Mouse (Mus musculus): Measurements from ENCODE around the gene Ltbp1.

Ltbp1 gene

GRCm38 (mm10) chr17:75353323-75353722, 348.0 kb downstream of the Ltbp1 start:
- DNase-seq (ENCODE audit: low read depth, low spot score): no peak

GRCm38 (mm10) chr17:75355431-75355830, 350.1 kb downstream of the Ltbp1 start:
- no peak for DNase-seq (ENCODE audit: low read depth, low spot score)

GRCm38 (mm10) chr17:75360111-75360510, 354.7 kb downstream of the Ltbp1 start:
- DNase-seq (ENCODE audit: low read depth, low spot score): no peak

- DNase-seq (ENCODE audit: low read depth, low spot score): no peak
These were observed 361.0 kb downstream of the Ltbp1 start for GRCm38 (mm10) chr17:75366332-75366731.

- DNase-seq (ENCODE audit: low read depth, low spot score): no peak
These were observed 362.3 kb downstream of the Ltbp1 start for GRCm38 (mm10) chr17:75367486-75368155.

GRCm38 (mm10) chr17:75368580-75368979, 363.2 kb downstream of the Ltbp1 start:
- no peak for DNase-seq (ENCODE audit: low read depth, low spot score)

GRCm38 (mm10) chr17:75369351-75369750, 364.0 kb downstream of the Ltbp1 start:
- no peak for DNase-seq (ENCODE audit: low read depth, low spot score)

GRCm38 (mm10) chr17:75370120-75370519, 364.8 kb downstream of the Ltbp1 start:
- peak; percentile 9 for DNase-seq (ENCODE audit: low read depth, low spot score)

GRCm38 (mm10) chr17:75371650-75372049, 366.3 kb downstream of the Ltbp1 start:
- DNase-seq (ENCODE audit: low read depth, low spot score): no peak

- no peak for DNase-seq (ENCODE audit: low read depth, low spot score)
These were observed 367.0 kb downstream of the Ltbp1 start for GRCm38 (mm10) chr17:75372371-75372770.

- no peak for DNase-seq (ENCODE audit: low read depth, low spot score)
These were observed 369.1 kb downstream of the Ltbp1 start for GRCm38 (mm10) chr17:75374287-75375024.

- no peak for DNase-seq (ENCODE audit: low read depth, low spot score)
These were observed 373.0 kb downstream of the Ltbp1 start for GRCm38 (mm10) chr17:75378256-75378871.

GRCm38 (mm10) chr17:75380167-75380566, 374.8 kb downstream of the Ltbp1 start:
- DNase-seq (ENCODE audit: low read depth, low spot score): no peak

- DNase-seq (ENCODE audit: low read depth, low spot score): no peak
These were observed 383.0 kb downstream of the Ltbp1 start for GRCm38 (mm10) chr17:75388402-75388801.

- DNase-seq (ENCODE audit: low read depth, low spot score): no peak
These were observed 384.8 kb downstream of the Ltbp1 start for GRCm38 (mm10) chr17:75390142-75390541.

GRCm38 (mm10) chr17:75391429-75392192, 386.2 kb downstream of the Ltbp1 start:
- no peak for DNase-seq (ENCODE audit: low read depth, low spot score)

GRCm38 (mm10) chr17:75406405-75406804, 401.0 kb downstream of the Ltbp1 start:
- no peak for DNase-seq (ENCODE audit: low read depth, low spot score)

- DNase-seq (ENCODE audit: low read depth, low spot score): no peak
These were observed 411.5 kb downstream of the Ltbp1 start for GRCm38 (mm10) chr17:75416861-75417260.

GRCm38 (mm10) chr17:75434152-75434551, 428.8 kb downstream of the Ltbp1 start:
- DNase-seq (ENCODE audit: low read depth, low spot score): no peak

GRCm38 (mm10) chr17:75434871-75435270, 429.5 kb downstream of the Ltbp1 start:
- DNase-seq (ENCODE audit: low read depth, low spot score): no peak

GRCm38 (mm10) chr17:75435599-75435998, 430.2 kb downstream of the Ltbp1 start, which contains the start of gene Rasgrp3:
TSS of gene Rasgrp3 (plus strand) at chr17:75435896.
- no peak for DNase-seq (ENCODE audit: low read depth, low spot score)

- DNase-seq (ENCODE audit: low read depth, low spot score): no peak
These were observed 430.7 kb downstream of the Ltbp1 start for GRCm38 (mm10) chr17:75436095-75436494.
